Mouse (Mus musculus) E14TG2a.4 (cell line): ENCODE results near the gene Eef1a2.

Experiments
- H3K27me3 ChIP-seq: 2 replicates; pipeline ENCODE4 v1.6.1; 2014; ENCODE audit warnings: low read length, control low read depth; ENCODE audit not compliant: insufficient read depth
- H3K36me3 ChIP-seq: 2 replicates; pipeline ENCODE4 v1.6.1; 2014; ENCODE audit warnings: low read length, control low read depth; ENCODE audit not compliant: insufficient read depth
- H3K4me1 ChIP-seq: replicated peaks from 2 replicates; pipeline ENCODE4 v1.6.1; 2014; ENCODE audit warnings: low read depth, low read length, control low read depth
- H3K4me3 ChIP-seq: replicated peaks from 2 replicates; pipeline ENCODE4 v1.5.1; 2014; ENCODE audit warnings: mild to moderate bottlenecking, low read length
- H3K9me3 ChIP-seq: 2 replicates; pipeline ENCODE4 v1.6.1; 2014; ENCODE audit warnings: low read length, control low read depth
- CTCF ChIP-seq: conservative IDR thresholded peaks from 2 replicates; pipeline ENCODE4 v1.5.1; 2014; ENCODE audit warnings: low read length
- NANOG ChIP-seq: IDR thresholded peaks from 2 replicates; pipeline ENCODE4 v1.6.1; 2014; ENCODE audit warnings: borderline replicate concordance, low read length, mixed read lengths
- POU5F1 ChIP-seq: IDR thresholded peaks from 2 replicates; pipeline ENCODE4 v1.6.1; 2014; ENCODE audit warnings: low read length, borderline replicate concordance

Eef1a2 gene

DNA sequence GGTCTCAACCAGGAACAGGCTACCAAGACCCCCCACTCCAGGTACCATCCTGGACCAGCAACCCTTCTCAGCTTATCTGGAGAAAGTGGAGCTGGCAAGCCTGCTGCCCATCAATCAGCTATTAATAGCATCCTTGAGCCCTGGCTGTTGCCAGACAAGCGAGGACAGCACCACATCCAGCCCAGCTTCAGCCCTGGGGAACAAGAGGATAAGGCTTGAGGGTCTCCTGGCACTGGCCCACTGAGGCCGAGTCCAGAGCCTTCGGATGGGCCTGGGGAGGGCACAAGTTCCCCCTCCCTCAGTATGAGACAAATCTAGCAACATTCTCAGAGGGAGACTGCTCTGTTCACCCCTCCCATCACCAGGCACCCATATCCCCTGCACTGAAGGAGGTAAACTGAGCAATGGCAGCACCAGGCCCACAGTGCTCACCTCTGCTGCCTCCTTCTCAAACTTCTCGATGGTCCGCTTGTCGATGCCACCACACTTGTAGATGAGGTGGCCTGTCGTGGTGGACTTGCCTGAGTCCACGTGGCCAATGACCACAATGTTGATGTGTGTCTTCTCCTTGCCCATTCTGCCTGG, 1.9 kb downstream of the Eef1a2 start:
- Histone ChIP-seq H3K36me3 (no peaks in the 10 kb centered on the region), H3K4me1 (peaks cover 35% of the 10 kb centered on the region), H3K4me3 (no peak overlapping the region), H3K9me3 (no peaks in the 10 kb centered on the region), H3K27me3 (peaks cover 81% of the 10 kb centered on the region)
- TF ChIP-seq NANOG (no peak), CTCF (no peak), POU5F1 (no peak)

DNA sequence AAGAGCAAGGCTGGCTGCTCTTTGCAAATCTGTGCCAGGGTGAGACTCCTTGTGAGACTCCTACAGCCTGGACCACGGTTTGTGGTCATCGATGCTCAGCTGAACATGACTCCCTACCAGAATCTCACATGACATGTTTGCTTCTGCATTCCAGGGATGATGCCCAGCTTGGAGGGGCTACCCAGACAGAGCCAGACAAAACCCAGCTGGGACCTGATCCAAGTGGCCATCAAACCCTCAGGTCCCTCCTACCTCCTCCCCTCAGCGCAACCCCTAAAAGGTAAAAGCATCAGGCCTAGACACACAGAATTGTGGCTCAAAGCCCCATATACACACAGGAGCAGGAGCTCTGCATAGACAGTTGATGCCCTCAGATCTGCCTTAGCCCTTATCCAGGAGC, 2.5 kb downstream of the Eef1a2 start:
- Histone ChIP-seq H3K36me3 (no peaks in the 10 kb centered on the region), H3K9me3 (no peaks in the 10 kb centered on the region), H3K4me1 (peaks cover 33% of the 10 kb centered on the region), H3K4me3 (no peak overlapping the region), H3K27me3 (peaks cover 87% of the 10 kb centered on the region)
- no peak for TF ChIP-seq CTCF
- TF ChIP-seq NANOG, result no peak
- no peak for TF ChIP-seq POU5F1

DNA sequence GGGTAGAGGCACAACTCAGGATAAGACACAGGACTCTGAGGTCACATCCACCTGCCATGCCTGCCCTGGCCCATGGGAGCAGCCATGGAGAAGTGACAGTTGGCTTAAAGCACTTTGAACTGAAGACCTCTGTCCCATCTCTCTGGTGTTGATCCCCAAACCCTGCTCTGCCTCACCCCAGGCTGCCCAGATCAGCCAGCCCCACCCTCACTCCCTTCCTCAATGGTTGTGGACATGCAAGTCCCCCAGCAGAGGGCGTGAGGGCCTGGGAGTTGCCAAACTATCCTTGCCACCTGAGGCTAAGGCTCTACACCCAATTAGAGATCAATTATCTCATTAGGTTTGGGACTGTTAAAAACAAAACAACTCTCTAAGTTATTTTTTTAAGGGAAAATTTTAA, 3.0 kb downstream of the Eef1a2 start:
- H3K36me3 ChIP-seq, result no peaks in the 10 kb centered on the region
- peak; percentile 47 for TF ChIP-seq CTCF
- TF ChIP-seq POU5F1, result no peak
- H3K4me3 ChIP-seq, result no peak overlapping the region
- H3K4me1 ChIP-seq, result peaks cover 32% of the 10 kb centered on the region
- peaks cover 87% of the 10 kb centered on the region for H3K27me3 ChIP-seq
- H3K9me3 ChIP-seq, result no peaks in the 10 kb centered on the region

DNA sequence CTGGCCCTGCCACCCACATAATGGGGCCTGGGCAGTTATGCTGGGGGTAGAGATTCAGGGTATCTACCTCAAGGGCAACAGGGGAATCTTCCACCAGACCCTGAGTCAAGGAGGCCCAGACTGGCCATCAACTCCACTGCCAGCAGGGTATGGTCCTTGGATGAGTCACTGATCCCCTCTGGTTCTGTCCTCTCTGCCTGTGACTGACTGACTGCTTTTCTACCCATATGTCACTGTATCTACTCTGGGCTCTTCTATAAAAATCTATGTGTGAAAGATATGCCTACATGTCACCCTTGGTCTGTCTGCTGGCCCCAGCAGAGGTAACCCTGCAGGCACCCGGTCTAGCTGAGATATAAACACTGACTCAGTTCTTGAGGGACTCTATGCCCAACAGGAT, 3.7 kb downstream of the Eef1a2 start:
- no peaks in the 10 kb centered on the region for H3K9me3 ChIP-seq
- peaks cover 38% of the 10 kb centered on the region for H3K4me1 ChIP-seq
- TF ChIP-seq CTCF (no peak), POU5F1 (no peak), NANOG (no peak)
- H3K4me3 ChIP-seq, result no peak overlapping the region
- H3K27me3 ChIP-seq, result peaks cover 87% of the 10 kb centered on the region
- H3K36me3 ChIP-seq, result no peaks in the 10 kb centered on the region

DNA sequence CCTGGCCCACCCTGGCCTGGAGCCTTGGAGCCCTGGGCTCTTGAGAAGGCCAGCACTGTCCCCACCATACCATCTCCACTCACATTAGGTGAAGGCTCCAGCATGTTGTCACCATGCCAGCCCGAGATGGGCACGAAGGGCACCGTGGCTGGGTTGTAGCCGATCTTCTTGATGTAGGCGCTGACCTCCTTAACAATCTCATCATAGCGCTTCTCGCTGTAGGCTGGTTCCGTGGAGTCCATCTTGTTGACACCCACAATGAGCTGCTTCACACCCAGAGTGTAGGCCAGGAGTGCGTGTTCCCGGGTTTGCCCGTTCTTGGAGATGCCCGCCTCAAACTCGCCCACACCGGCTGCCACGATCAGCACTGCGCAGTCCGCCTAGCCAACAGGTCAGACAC, 4.1 kb downstream of the Eef1a2 start:
- TF ChIP-seq NANOG, result no peak
- TF ChIP-seq CTCF, result no peak
- no peak for TF ChIP-seq POU5F1
- Histone ChIP-seq H3K27me3 (peaks cover 86% of the 10 kb centered on the region), H3K4me3 (no peak overlapping the region), H3K4me1 (peaks cover 40% of the 10 kb centered on the region), H3K9me3 (no peaks in the 10 kb centered on the region), H3K36me3 (no peaks in the 10 kb centered on the region)

DNA sequence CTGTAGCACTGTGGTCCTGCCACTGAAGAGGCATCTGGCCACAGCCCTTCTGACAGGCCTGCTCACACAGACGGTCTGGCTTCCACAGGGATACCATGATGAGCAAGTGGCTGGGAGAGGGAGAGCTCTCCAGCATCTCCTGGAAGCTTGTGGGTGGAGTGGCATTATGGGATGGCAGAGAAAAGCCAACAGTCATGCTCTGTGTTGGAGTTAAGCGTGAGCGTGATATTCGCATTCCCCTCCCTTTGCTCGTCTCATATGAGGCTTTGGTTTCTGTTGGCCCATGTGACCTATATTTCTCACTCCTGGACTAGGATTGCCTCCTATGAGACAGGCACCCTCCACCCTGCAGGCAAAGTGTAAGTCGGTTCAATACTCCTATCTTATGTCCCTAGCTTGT, 6.5 kb downstream of the Eef1a2 start:
- H3K4me1 ChIP-seq, result peaks cover 31% of the 10 kb centered on the region
- peaks cover 84% of the 10 kb centered on the region for H3K27me3 ChIP-seq
- no peak for TF ChIP-seq NANOG
- no peak for TF ChIP-seq POU5F1
- no peak for TF ChIP-seq CTCF
- no peak overlapping the region for H3K4me3 ChIP-seq
- H3K36me3 ChIP-seq, result no peaks in the 10 kb centered on the region
- no peaks in the 10 kb centered on the region for H3K9me3 ChIP-seq

DNA sequence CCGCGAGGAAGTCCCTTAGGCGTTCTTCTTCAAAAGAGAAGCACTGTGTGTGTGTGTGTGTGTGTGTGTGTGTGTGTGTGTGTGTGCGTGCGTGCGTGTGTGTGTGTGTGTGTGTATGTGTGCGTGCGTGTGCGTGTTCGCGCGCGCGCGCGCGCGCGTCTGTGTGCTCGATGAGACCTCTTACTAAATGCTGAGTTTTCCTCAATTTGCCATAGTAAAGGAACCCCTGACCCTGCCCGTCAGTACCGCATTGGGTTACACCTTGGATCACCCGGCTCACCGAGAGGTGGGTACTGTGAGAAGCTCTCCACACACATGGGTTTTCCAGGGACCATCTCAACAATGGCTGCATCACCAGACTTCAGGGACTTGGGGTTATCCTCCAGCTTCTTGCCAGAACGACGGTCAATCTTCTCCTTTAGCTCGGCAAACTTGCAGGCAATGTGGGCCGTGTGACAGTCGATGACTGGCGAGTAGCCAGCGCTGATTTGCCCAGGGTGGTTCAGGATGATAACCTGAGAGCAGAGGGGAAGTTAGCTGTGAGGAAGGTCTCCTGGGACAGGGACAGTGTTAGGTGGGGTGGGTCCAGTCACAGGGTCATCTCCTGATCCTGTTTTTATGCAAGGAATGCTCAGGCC, 8.4 kb downstream of the Eef1a2 start:
- Histone ChIP-seq H3K36me3 (no peaks in the 10 kb centered on the region), H3K4me1 (peaks cover 31% of the 10 kb centered on the region), H3K4me3 (peak overlapping the region; percentile 81), H3K27me3 (peaks cover 90% of the 10 kb centered on the region), H3K9me3 (no peaks in the 10 kb centered on the region)
- TF ChIP-seq CTCF, result no peak
- no peak for TF ChIP-seq NANOG
- TF ChIP-seq POU5F1, result no peak

DNA sequence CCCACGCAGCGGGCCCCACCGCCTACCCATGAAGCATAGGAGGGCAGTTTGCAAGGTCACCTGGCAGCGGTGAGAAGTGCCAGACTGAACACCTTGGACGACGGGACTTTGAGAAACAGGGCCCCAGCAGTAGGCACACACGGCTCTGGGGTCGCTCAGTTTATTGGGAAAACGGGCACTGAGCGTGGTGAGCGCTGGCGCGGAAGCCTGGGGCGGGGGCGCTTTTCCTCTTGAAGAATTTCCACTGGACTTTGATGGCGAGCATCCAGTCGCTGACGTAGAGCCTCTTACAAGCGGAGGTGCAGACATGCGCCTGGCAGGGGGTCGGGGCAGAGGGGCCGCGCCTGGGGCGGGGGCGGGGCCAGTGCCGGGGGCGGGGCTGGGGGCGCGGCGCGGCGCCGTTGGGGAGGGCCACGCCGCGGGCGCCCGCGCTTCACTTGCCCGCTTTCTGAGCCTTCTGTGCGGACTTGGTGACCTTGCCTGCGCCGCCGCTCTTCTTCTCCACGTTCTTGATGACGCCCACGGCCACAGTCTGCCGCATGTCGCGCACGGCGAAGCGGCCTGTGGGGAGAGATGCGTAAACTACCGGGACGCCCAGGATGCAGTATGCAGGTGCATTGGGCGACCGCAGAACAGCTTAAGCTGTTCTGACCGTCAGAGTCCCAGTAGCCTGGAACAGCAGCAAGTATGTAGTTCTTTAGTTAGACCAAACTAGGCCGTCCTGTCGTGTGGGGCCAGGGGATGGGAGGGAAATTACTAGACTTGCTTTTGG, 9.1 kb downstream of the Eef1a2 start:
- Histone ChIP-seq H3K4me1 (peaks cover 31% of the 10 kb centered on the region), H3K4me3 (peak overlapping the region; percentile 81), H3K9me3 (no peaks in the 10 kb centered on the region), H3K36me3 (no peaks in the 10 kb centered on the region), H3K27me3 (peaks cover 94% of the 10 kb centered on the region)
- TF ChIP-seq POU5F1, result no peak
- TF ChIP-seq CTCF, result no peak
- TF ChIP-seq NANOG, result no peak
